Mouse (Mus musculus) forebrain, embryonic 15.5 days (tissue): Measurements from ENCODE around the gene Popdc3. TPM values are rescaled to one million over a fixed set of nuclear protein-coding genes. Genes with fewer than 3 reads are reported as not detected.

Experiments used
- ATAC-seq: fragments of 200-750 bp; cut with Nextera tagmentation; replicated peaks from 2 replicates; pipeline ENCODE4 v1.8.0; 2017; ENCODE audit warnings: mild to moderate bottlenecking, moderate TSS enrichment, moderate library complexity
- H3K27ac ChIP-seq: fragments of 300-500 bp; sonication (generic); replicated peaks from 2 replicates; pipeline ENCODE4 v1.5.1; 2015; ENCODE audit warnings: mild to moderate bottlenecking, inconsistent platforms
- H3K27me3 ChIP-seq: fragments of 300-500 bp; sonication (generic); 2 replicates; pipeline ENCODE4 v1.6.1; 2015; ENCODE audit warnings: inconsistent platforms
- H3K36me3 ChIP-seq: fragments of 300-500 bp; sonication (generic); 2 replicates; pipeline ENCODE4 v1.6.1; 2015; ENCODE audit warnings: mild to moderate bottlenecking, inconsistent platforms
- H3K4me1 ChIP-seq: fragments of 300-500 bp; sonication (generic); 2 replicates; pipeline ENCODE4 v1.6.1; 2015; ENCODE audit warnings: inconsistent platforms
- H3K4me2 ChIP-seq: fragments of 300-500 bp; sonication (generic); replicated peaks from 2 replicates; pipeline ENCODE4 v1.6.1; 2015; ENCODE audit warnings: mild to moderate bottlenecking, inconsistent platforms
- H3K4me3 ChIP-seq: fragments of 300-500 bp; sonication (generic); 2 replicates; pipeline ENCODE4 v1.5.1; 2015; ENCODE audit warnings: mild to moderate bottlenecking, inconsistent platforms
- H3K9ac ChIP-seq: fragments of 300-500 bp; sonication (generic); replicated peaks from 2 replicates; pipeline ENCODE4 v1.6.1; 2015; ENCODE audit warnings: mild to moderate bottlenecking, inconsistent platforms
- H3K9me3 ChIP-seq: fragments of 300-500 bp; sonication (generic); 2 replicates; pipeline ENCODE4 v1.6.1; 2016; ENCODE audit warnings: inconsistent platforms
- WGBS: fragments of 180-500 bp; shearing (Covaris S2); methylation state at CpG from one replicate; pipeline ENCODE4 v1.1.7; 2015; ENCODE audit warnings: mixed read lengths; 5-methylcytosine and 5-hydroxymethylcytosine counted together
- polyA plus RNA-seq: library from polyadenylated mRNA; unstranded; fragments of >200 nt; fragmentation: Nextera tagmentation; extraction: Ambion mirVana; gene quantifications from 2 replicates; pipeline ENCODE4 v1.2.1, GENCODE M21; 2015

Popdc3 gene
- polyA plus RNA-seq, 1 experiment from 2014 or later = 0.47 TPM

DNA sequence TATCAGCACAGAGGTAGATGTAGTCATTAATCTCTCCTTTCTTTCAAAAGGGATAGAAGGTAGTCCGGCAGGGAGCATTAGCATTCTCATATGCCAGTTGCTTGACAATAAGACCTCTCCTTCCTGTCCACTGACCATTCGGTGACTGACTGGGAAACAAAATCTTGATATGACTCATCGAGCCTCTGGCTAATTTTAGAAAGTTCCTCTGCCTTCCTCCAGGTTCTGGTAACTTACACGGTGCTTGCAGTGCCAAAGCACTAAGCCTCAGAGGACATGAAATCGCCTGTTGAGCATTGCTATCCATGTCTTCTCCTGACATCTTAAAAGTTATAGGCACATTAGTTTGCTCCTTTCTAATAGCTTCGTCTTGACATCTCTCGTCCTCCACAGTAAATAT lies 38.8 kb downstream of the Popdc3 start:
- Histone ChIP-seq H3K27me3 (no peaks in the 10 kb centered on the region), H3K9me3 (no peaks in the 10 kb centered on the region), H3K36me3 (no peaks in the 10 kb centered on the region), H3K4me1 (no peaks in the 10 kb centered on the region), H3K27ac (no peak overlapping the region), H3K9ac (no peak overlapping the region), H3K4me3 (no peak overlapping the region), H3K4me2 (no peak overlapping the region)
- no peak for ATAC-seq
- WGBS = 91% methylated on average over 7 of the region's 7 CpGs

DNA sequence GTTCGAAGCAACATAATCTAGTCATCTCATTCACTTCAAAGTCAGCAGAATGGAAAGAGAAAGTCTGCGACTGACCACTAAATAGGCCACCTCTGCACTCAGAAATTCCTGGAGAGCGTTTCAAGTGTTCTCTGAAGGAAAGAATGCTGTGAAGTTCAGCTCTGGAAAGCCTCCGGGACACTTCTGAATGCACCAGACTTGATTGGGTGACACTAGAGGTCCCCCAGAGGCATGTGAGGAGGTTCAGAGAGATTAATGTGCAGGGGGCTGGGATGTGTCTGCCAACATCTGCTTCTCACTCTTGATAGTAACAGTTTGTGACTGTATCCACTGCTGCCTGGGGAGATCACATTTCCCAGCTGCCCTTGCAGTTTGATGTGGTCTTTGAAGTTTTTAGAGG lies 52.1 kb downstream of the Popdc3 start:
- no peak overlapping the region for H3K4me2 ChIP-seq
- H3K27ac ChIP-seq = no peak overlapping the region
- H3K36me3 ChIP-seq = no peaks in the 10 kb centered on the region
- H3K9ac ChIP-seq = no peak overlapping the region
- 57% methylated on average over 4 of the region's 4 CpGs for WGBS
- ATAC-seq = no peak
- H3K4me3 ChIP-seq = no peak overlapping the region
- no peaks in the 10 kb centered on the region for H3K27me3 ChIP-seq
- no peaks in the 10 kb centered on the region for H3K9me3 ChIP-seq
- no peaks in the 10 kb centered on the region for H3K4me1 ChIP-seq

DNA sequence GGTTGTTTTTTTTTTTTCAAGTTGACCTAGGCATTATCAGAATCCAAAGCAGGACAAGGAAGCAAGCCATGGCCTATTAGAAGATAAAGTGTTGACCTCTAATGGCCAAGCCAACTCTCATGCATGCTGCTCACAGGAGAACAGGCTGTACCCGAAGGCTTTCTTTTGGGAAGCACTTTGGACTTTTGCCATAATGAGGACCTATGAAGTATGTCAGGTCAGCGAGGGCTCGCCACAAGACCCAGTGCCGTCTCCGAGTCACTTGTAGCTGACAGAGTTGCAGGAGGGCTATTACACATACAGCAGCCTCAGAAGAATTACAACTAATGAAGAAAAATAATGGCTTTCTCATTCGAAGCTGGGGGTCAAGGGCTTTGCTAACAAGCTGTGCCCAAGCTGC lies 55.5 kb downstream of the Popdc3 start:
- no peaks in the 10 kb centered on the region for H3K36me3 ChIP-seq
- WGBS = 59% methylated on average over 6 of the region's 6 CpGs
- H3K4me2 ChIP-seq = no peak overlapping the region
- H3K4me1 ChIP-seq = no peaks in the 10 kb centered on the region
- H3K4me3 ChIP-seq = no peak overlapping the region
- no peak overlapping the region for H3K27ac ChIP-seq
- ATAC-seq = no peak
- H3K9me3 ChIP-seq = no peaks in the 10 kb centered on the region
- H3K27me3 ChIP-seq = no peaks in the 10 kb centered on the region
- H3K9ac ChIP-seq = no peak overlapping the region

DNA sequence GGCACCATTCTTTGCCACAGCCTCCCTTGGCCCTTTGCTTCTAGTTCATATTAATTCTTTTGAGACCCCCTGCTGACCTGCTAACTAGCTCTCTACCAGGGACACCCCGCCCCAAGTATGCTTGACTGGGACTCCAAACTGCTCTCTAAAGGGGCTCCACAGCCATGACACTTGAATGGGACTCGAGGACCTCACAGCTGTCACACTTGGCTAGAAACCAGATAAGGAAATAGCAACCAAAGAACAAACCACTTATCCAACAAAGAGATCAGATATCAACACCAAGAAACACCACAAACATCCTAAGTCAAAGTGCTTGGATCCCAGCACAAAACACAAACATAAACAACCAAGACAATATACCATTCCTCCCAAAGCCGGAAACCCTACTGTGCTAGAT lies 58.4 kb downstream of the Popdc3 start:
- no peaks in the 10 kb centered on the region for H3K36me3 ChIP-seq
- H3K27ac ChIP-seq = no peak overlapping the region
- H3K4me2 ChIP-seq = no peak overlapping the region
- no peaks in the 10 kb centered on the region for H3K9me3 ChIP-seq
- no peaks in the 10 kb centered on the region for H3K27me3 ChIP-seq
- WGBS = 40% methylated on average over 3 of the region's 3 CpGs
- no peaks in the 10 kb centered on the region for H3K4me1 ChIP-seq
- H3K9ac ChIP-seq = no peak overlapping the region
- no peak overlapping the region for H3K4me3 ChIP-seq
- ATAC-seq = no peak

DNA sequence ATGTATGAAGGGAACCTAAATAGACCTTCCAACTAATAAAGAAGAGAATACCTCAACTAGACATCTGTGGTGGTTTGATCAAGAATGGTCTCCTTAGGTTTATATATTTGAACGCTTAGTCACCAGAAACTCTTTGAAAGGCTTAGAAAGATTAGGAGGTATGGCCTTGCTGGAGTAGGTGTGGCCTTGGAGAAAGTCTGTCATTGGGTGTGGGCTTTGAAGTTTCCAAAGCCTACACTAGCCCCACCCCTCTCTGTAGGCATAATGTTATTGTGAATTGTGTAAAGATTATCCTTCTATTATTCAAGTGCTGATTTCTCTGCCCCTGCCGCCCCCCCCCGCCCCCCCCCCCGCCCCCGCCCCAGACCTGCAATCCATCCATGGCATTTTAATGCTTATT lies 59.6 kb downstream of the Popdc3 start:
- no peaks in the 10 kb centered on the region for H3K9me3 ChIP-seq
- H3K27ac ChIP-seq = no peak overlapping the region
- no peak overlapping the region for H3K4me2 ChIP-seq
- no peak for ATAC-seq
- no peaks in the 10 kb centered on the region for H3K4me1 ChIP-seq
- no peaks in the 10 kb centered on the region for H3K27me3 ChIP-seq
- no peak overlapping the region for H3K9ac ChIP-seq
- H3K4me3 ChIP-seq = no peak overlapping the region
- WGBS = 78% methylated on average over 5 of the region's 5 CpGs
- H3K36me3 ChIP-seq = no peaks in the 10 kb centered on the region

DNA sequence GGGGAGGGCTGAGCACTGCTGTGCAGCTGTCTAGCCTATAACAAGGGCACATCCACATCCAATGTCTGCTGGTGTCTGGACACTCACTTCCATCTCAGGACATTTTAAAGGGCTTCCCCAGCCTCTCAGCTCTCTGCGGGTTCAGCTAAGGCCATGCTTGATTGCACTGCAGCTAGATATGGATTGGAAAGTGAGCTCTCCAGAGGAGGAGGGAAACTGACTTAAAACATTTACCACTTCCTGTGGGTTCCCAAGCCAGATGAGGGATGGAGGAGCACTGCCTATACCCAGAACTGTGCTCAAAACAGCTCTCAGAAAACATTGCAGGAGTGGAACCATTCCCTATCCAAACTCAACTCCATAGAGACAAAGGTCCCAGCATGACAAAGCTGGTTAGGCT lies 82.6 kb downstream of the Popdc3 start:
- Histone ChIP-seq H3K4me1 (no peaks in the 10 kb centered on the region), H3K9me3 (no peaks in the 10 kb centered on the region), H3K4me3 (no peak overlapping the region), H3K36me3 (no peaks in the 10 kb centered on the region), H3K27ac (no peak overlapping the region), H3K27me3 (no peaks in the 10 kb centered on the region), H3K9ac (no peak overlapping the region), H3K4me2 (no peak overlapping the region)
- 100% methylated on average over 1 of the region's 1 CpGs for WGBS
- ATAC-seq = no peak

DNA sequence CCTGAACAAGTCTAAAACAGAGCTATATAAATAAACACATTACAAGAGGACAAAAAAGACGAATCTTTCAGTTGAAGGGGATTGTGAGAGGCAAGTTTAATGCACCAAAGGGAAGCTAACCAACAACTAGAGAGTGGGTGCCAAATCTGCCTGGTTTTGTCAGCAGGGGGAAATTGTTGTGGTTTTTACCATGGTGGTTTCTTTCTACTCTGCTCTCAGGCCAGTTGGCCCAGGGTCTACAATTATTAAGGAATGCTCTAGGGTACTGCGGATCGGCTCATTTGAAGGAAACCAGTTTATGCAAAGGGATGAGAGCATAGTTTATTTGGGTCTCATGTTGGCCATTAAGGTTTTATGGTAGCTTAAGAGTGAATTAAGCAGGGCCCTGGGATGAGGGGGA lies 84.2 kb downstream of the Popdc3 start:
- H3K36me3 ChIP-seq = no peaks in the 10 kb centered on the region
- H3K4me1 ChIP-seq = no peaks in the 10 kb centered on the region
- WGBS = 85% methylated on average over 3 of the region's 3 CpGs
- H3K27me3 ChIP-seq = no peaks in the 10 kb centered on the region
- H3K4me3 ChIP-seq = no peak overlapping the region
- no peak overlapping the region for H3K4me2 ChIP-seq
- H3K9me3 ChIP-seq = no peaks in the 10 kb centered on the region
- no peak overlapping the region for H3K27ac ChIP-seq
- no peak overlapping the region for H3K9ac ChIP-seq
- ATAC-seq = no peak

DNA sequence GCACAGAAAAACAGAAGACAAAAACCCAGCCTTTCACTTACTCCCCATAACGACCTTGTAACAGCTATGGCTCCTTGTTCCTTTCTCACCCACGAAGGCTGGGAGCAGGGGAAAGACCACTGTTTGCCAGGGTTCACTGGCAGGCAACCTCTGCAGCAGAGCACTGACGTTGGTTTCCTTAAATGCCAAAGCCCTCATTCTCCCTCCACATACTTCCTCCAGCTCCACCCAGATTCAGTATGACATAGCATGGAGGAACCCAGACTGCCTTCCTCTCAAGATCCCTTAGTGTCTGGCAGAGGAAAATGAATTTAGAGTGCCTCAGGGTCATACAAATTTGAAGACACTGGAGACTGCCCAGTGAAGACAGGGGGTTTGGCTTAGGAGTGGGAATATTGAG lies 98.6 kb downstream of the Popdc3 start:
- H3K27ac ChIP-seq = no peak overlapping the region
- WGBS = 47% methylated on average over 3 of the region's 3 CpGs

DNA sequence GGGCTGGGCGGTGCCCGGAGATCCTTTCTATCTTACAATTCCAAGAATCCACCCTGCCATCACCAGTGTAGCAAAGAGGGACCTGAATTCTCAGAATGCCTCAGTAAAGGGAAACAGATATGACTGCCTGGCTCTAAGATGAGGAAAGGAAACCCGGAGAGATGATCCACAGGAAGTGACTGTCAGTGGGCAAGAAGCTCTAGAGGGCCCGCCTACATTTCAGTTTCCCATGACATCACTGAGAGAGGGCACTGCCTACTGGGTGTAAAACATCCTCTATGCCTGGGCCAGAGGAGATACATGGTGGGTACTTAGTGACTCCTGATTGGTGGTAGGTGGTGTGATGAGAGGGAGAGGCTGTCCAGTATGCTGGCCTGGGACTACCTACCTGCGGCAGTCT lies 99.1 kb downstream of the Popdc3 start:
- Histone ChIP-seq H3K36me3 (no peaks in the 10 kb centered on the region), H3K9me3 (no peaks in the 10 kb centered on the region), H3K4me3 (no peak overlapping the region), H3K27me3 (no peaks in the 10 kb centered on the region), H3K27ac (no peak overlapping the region), H3K4me2 (no peak overlapping the region), H3K9ac (no peak overlapping the region), H3K4me1 (no peaks in the 10 kb centered on the region)
- no peak for ATAC-seq
- 94% methylated on average over 5 of the region's 5 CpGs for WGBS

More for the DNA sequence above, 98.6 kb downstream of the Popdc3 start:
- Histone ChIP-seq H3K36me3 (no peaks in the 10 kb centered on the region), H3K9ac (no peak overlapping the region), H3K4me1 (no peaks in the 10 kb centered on the region), H3K4me3 (no peak overlapping the region), H3K4me2 (no peak overlapping the region), H3K27me3 (no peaks in the 10 kb centered on the region), H3K9me3 (no peaks in the 10 kb centered on the region)
- ATAC-seq = no peak

DNA sequence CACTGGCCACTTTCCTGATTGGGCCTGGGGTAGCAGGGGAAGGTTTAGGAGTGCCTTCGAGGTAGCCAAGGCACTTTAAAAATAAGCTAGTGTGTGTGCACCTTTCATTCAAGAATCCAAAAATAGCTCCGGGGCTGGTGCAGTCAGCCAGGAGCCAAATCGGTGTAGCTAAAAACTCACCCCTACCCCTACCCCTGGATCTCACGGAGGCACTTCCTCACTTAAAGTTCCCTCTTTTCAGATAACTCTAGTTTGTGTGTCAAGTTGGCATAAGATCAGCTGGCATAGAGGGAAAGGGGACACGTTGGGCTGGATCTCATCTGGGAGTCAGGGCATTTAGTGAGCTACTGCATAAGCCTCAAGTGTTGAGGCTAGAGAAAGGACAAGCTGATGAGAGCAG lies 107.8 kb downstream of the Popdc3 start:
- H3K27ac ChIP-seq = no peak overlapping the region
- no peak overlapping the region for H3K4me3 ChIP-seq
- WGBS = 82% methylated on average over 5 of the region's 5 CpGs
- H3K9ac ChIP-seq = no peak overlapping the region
- H3K4me2 ChIP-seq = no peak overlapping the region
- no peaks in the 10 kb centered on the region for H3K9me3 ChIP-seq
- no peaks in the 10 kb centered on the region for H3K36me3 ChIP-seq
- peaks cover 22% of the 10 kb centered on the region for H3K27me3 ChIP-seq
- peaks cover 8% of the 10 kb centered on the region for H3K4me1 ChIP-seq
- no peak for ATAC-seq

DNA sequence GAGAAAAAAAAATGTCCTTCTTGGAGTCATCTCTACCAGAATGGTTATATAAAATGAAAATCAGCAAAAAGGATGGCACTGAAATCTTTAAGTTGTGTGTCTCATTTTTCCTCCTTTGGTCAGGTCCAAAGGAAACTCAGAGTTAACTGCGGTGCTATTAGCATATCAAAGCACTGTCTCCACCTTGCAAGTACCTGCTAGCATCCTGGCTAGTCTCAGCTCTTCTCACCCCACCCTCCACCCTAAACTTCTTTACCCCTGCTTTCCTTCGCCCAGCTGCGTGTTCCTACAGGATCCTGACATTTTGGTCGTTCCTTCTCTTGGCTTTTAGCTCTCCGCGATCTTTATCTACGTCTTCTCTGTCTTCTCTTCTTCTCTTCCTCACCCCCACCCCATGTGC lies 110.5 kb downstream of the Popdc3 start:
- no peaks in the 10 kb centered on the region for H3K36me3 ChIP-seq
- H3K4me3 ChIP-seq = no peak overlapping the region
- WGBS = 65% methylated on average over 7 of the region's 7 CpGs
- H3K4me1 ChIP-seq = peaks cover 8% of the 10 kb centered on the region
- no peak overlapping the region for H3K27ac ChIP-seq
- H3K27me3 ChIP-seq = peaks cover 26% of the 10 kb centered on the region
- ATAC-seq = no peak
- H3K4me2 ChIP-seq = no peak overlapping the region
- H3K9ac ChIP-seq = no peak overlapping the region
- no peaks in the 10 kb centered on the region for H3K9me3 ChIP-seq

DNA sequence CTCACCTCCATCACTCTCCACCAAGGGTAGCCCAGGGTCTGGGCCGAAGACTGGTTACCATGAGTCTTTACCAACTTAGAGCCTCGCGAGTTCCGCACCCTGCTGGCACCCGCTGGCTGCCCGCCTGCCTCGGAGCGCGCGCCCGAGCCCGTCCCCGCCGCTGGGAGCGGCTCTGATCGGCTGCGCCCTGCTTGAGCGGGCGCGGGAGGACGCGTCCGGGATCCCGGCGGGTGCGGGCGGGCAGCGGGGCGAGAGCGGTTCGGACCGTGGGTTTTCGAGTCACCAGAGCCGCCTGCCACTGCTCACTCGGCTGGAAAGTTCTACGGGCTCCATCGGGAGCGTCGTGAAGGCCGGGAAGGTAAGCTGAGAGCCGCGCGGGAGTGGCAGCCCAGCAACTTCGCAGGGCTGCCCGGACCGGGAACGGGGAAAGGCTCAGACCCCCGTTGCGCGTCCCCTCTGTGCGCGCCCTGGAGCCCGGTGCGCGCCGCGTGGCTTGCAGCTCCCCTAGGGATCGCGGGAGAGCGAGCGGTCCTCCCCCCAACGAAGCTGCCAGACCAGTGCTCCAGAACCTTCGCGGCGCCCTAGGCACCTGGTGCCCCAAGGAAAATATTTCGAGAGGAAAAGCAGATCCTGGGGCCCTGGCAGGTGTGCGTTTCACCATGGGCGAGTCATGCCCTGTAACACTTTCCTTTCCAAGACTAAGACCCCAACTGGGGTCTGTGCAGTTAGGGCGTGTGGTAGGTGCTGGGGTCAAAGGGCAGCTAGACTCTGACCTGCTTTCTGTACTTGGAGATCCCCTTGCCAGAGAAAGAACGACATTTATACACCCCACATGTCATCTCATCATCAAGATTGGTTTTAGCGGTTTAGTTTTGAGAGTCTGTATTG lies 111.6 kb downstream of the Popdc3 start:
- WGBS = 1% methylated on average over 63 of the region's 71 CpGs
- no peak overlapping the region for H3K27ac ChIP-seq
- no peaks in the 10 kb centered on the region for H3K36me3 ChIP-seq
- H3K9me3 ChIP-seq = no peaks in the 10 kb centered on the region
- H3K4me2 ChIP-seq = peak overlapping the region; percentile 93
- H3K4me3 ChIP-seq = peak overlapping the region; percentile 53
- H3K4me1 ChIP-seq = peaks cover 8% of the 10 kb centered on the region
- H3K27me3 ChIP-seq = peaks cover 26% of the 10 kb centered on the region
- H3K9ac ChIP-seq = peak overlapping the region; percentile 47
- peak; percentile 93 for ATAC-seq

DNA sequence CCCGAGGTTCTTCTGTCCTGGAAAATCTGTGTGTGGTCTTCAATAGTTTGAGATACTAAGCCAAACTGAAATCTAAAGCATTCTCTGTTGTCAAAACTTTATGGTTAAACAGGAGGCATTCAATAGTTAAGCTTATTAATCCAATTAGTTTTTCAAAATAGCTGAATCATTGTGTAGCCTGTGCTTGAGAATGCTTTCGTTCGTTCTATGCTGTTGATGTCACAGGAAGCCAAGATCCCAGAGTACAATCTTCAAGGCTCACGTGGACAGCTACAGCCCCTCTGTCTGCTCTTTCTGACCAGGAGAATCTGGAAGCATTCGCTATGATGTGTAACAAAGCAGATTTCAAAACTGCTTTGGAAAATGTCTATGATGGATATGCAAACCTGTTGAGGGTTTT lies 112.7 kb downstream of the Popdc3 start:
- WGBS = 27% methylated on average over 5 of the region's 5 CpGs
- no peaks in the 10 kb centered on the region for H3K9me3 ChIP-seq
- no peaks in the 10 kb centered on the region for H3K36me3 ChIP-seq
- H3K4me2 ChIP-seq = no peak overlapping the region
- no peak overlapping the region for H3K27ac ChIP-seq
- no peak overlapping the region for H3K4me3 ChIP-seq
- peaks cover 8% of the 10 kb centered on the region for H3K4me1 ChIP-seq
- no peak overlapping the region for H3K9ac ChIP-seq
- no peak for ATAC-seq
- H3K27me3 ChIP-seq = peaks cover 26% of the 10 kb centered on the region
